Mouse (Mus musculus) ES-E14 (cell line): ENCODE results near the gene Efl1.

ENCODE experiments used
- CHD2 ChIP-seq: IDR thresholded peaks from 2 replicates; pipeline ENCODE4 v1.6.1; 2014; ENCODE audit warnings: mild to moderate bottlenecking, low read depth, low read length, inconsistent platforms
- HCFC1 ChIP-seq: IDR thresholded peaks from 2 replicates; pipeline ENCODE4 v1.6.1; 2012; ENCODE audit warnings: low read length, inconsistent platforms, borderline replicate concordance; ENCODE audit not compliant: insufficient read depth
- MAFK ChIP-seq: IDR thresholded peaks from 2 replicates; pipeline ENCODE4 v1.6.1; 2014; ENCODE audit warnings: mild to moderate bottlenecking, low read depth, low read length, inconsistent platforms; ENCODE audit not compliant: insufficient read depth
- ZC3H11A ChIP-seq: IDR thresholded peaks from 2 replicates; pipeline ENCODE4 v1.6.1; 2012; ENCODE audit warnings: low read depth, mild to moderate bottlenecking, inconsistent platforms, low read length, borderline replicate concordance
- ZNF384 ChIP-seq: IDR thresholded peaks from 2 replicates; pipeline ENCODE4 v1.6.1; 2012; ENCODE audit warnings: low read depth, low read length, inconsistent platforms

DNA sequence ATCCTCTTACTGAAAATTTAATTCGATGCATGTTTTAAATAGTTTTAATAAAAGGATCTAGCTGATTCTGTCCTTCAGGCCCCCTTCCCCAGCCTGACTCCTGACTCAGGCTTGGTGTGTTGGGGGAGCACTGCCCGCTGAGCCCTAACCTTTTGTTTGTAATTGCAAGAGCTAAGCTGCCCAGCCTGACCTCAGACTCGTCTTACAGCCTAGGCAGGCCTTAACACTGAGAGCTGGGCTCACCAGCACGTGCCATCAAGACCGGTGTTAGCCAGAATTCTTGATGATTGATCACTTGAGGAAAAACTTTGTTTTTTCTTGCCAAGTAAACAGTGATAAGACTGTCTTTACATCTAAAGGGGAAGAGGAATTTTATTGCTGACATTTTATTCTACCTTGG, 78.7 kb downstream of the Efl1 start:
- TF ChIP-seq ZC3H11A, result no peak
- no peak for TF ChIP-seq MAFK
- no peak for TF ChIP-seq CHD2
- TF ChIP-seq ZNF384, result no peak
- TF ChIP-seq HCFC1, result no peak
